Mouse (Mus musculus) kidney, postnatal 0 days (tissue): ENCODE measurements at regions not wholly inside any gene's neighbourhood (a gene's known extent, or its start where the extent isn't known, plus 50 kb on each side); places are given as distances from the start of the nearest gene placed in this dataset.
A peak's percentile ranks its signal among the peaks of the same experiment; 100 is the strongest.

ENCODE experiments used
- ATAC-seq: fragments of 200-750 bp; cut with Nextera tagmentation; replicated peaks from 2 replicates; pipeline ENCODE4 v1.8.0; 2017; ENCODE audit warnings: low read depth, moderate number of reproducible peaks, moderate TSS enrichment, moderate library complexity; ENCODE audit not compliant: low FRiP score
- DNase-seq: peaks from one replicate; pipeline ENCODE4 v3.0.0-alpha.2; 2016; ENCODE audit warnings: low spot score
- H3K27ac ChIP-seq: fragments of 300-500 bp; sonication (generic); 2 replicates; pipeline ENCODE4 v1.5.1; 2014; ENCODE audit warnings: mild to moderate bottlenecking
- H3K27me3 ChIP-seq: fragments of 300-500 bp; sonication (generic); 2 replicates; pipeline ENCODE4 v1.6.1; 2014; ENCODE audit warnings: low read length, mixed read lengths; ENCODE audit not compliant: insufficient read depth
- H3K36me3 ChIP-seq: fragments of 300-500 bp; sonication (generic); 2 replicates; pipeline ENCODE4 v1.6.1; 2014; ENCODE audit warnings: low read length, mixed read lengths; ENCODE audit not compliant: insufficient read depth
- H3K4me1 ChIP-seq: fragments of 300-500 bp; sonication (generic); replicated peaks from 2 replicates; pipeline ENCODE4 v1.6.1; 2014; ENCODE audit warnings: antibody characterized with exemption, low read length, mixed read lengths; ENCODE audit not compliant: insufficient read depth
- H3K4me2 ChIP-seq: fragments of 300-500 bp; sonication (generic); 2 replicates; pipeline ENCODE4 v1.6.1; 2014; ENCODE audit warnings: mild to moderate bottlenecking, low read length, moderate library complexity, mixed read lengths
- H3K4me3 ChIP-seq: fragments of 300-500 bp; sonication (generic); replicated peaks from 2 replicates; pipeline ENCODE4 v1.5.1; 2014; ENCODE audit warnings: low read depth, low read length
- H3K9ac ChIP-seq: fragments of 300-500 bp; sonication (generic); 2 replicates; pipeline ENCODE4 v1.6.1; 2014; ENCODE audit warnings: low read depth, low read length
- H3K9me3 ChIP-seq: fragments of 300-500 bp; sonication (generic); replicated peaks from 2 replicates; pipeline ENCODE4 v1.6.1; 2016; ENCODE audit warnings: low read length, inconsistent platforms, mixed read lengths
- CTCF ChIP-seq: IDR thresholded peaks from 2 replicates; pipeline ENCODE4 v1.5.1; 2016; ENCODE audit warnings: antibody characterized with exemption, low read depth, mild to moderate bottlenecking, moderate library complexity
- WGBS: fragments of 180-500 bp; shearing (Covaris S2); extraction: QIAGEN DNeasy Blood & Tissue Kit; methylation state at CpG from one replicate; pipeline ENCODE4 v1.1.7; 2014; 5-methylcytosine and 5-hydroxymethylcytosine counted together

DNA sequence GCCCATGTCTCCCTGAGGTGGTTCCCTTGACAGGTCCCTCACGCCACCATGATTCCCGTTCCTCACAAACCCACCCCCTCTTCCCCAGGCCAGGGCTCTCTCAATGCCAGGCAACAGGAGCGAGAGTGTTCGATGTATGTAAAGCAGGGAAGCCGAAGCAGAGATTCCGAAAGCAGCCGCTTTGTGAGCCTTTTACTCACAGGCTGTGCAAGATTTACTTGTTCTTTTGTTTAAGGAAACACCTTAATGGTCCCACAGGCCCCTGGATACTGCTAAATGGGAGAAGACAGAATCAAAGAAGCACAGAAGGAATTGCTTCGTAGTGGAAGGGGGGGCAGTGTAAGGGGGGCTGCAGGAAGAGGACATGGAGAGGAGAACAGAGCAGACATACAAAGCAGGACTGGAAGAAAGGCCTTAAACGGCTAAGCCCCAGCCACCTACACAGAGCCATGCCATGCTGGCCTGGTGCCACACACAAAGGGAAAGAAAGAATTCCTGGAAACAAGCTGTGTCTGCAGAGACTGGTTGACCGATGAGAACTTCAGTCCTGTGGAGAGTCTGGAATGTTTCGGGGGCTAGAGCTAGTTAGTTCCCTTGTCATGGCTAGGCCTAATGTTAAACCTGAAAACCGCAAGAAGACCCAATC, 270.1 kb upstream of the Sdk2 start:
- H3K4me2 ChIP-seq, result no peak overlapping the region
- no peaks in the 10 kb centered on the region for H3K9me3 ChIP-seq
- 76% methylated on average over 12 of the region's 12 CpGs for WGBS
- H3K9ac ChIP-seq, result no peak overlapping the region
- no peak overlapping the region for H3K27ac ChIP-seq
- no peak for TF ChIP-seq CTCF
- ATAC-seq (no peak), DNase-seq (no peak)
- no peaks in the 10 kb centered on the region for H3K27me3 ChIP-seq
- no peaks in the 10 kb centered on the region; the same call in 1 of the 2 replicates for H3K4me1 ChIP-seq
- no peak overlapping the region for H3K4me3 ChIP-seq
- no peaks in the 10 kb centered on the region for H3K36me3 ChIP-seq

DNA sequence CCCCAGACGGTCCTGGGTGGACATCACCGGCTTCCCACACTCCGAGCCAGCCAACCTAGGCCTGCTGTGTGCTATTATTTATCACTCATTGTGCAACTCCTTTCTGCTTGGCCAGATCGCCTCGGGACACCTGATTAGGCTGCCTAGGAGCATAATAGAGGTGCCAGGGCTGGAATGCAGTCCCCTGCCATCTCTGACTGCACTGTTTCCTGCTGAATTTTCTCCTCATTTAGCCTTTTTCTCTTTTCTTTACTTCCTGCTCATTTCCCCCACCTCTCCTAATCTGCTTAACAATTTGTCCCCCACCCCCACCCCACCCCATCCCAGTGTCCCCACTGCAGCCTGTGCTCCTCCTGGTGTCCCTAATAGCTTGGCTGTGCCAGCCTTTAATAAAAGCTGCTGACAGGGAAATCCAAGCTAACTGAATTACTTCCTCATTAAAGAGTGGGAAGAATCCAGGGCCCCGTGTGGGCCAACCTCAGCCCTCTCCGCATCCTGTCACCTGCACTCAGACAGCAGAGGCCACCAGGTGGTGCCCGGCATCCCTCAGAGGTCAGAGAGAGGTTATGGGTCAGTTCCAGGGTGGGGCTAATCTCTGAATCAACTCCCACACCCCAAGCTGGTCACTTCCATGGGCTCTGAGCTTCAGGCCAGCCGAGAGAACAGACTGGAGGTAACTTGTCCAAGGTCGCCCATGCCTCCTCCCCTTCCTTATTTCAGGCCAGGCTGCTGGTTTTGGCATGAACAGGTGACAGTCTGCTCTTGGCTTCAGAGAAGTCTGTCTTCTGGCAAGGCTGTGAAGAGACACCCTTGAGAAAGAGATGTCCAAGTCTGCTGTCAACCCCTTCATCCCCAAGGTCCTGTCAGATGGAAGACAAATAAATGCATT, 269.3 kb upstream of the Sdk2 start:
- Histone ChIP-seq H3K27me3 (no peaks in the 10 kb centered on the region), H3K4me3 (no peak overlapping the region), H3K4me2 (no peak overlapping the region), H3K36me3 (no peaks in the 10 kb centered on the region), H3K27ac (no peak overlapping the region), H3K4me1 (peaks cover 3% of the 10 kb centered on the region), H3K9me3 (no peaks in the 10 kb centered on the region), H3K9ac (no peak overlapping the region)
- ATAC-seq (no peak), DNase-seq (no peak)
- WGBS, result 35% methylated on average over 10 of the region's 10 CpGs
- no peak for TF ChIP-seq CTCF

DNA sequence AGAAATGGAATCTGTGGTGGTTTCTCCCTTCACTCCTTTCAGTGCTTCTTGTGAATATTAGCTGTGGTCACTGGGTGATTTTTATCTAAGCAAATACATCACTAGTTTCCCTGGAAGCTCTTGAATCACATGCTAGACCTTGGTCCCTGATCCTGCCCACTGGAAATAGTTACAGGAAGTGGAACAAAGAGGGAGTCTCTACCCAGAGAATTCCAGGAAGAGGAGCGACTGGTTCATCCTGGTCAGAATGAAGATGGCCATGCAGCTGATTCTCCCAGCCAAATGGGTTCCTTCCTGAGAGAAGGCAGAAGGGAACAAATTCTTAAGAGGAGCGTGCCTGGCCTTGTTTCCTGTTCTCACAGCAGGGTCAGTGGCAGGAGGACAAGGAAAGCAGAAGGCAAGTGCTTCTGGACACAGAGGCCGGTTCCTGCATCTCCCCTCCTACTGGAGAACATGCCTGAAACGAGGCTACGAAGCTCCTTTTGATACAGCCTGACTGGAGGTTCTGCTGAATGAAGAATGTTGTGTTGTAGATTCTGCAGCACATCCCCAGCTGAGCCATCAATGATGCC, 264.8 kb upstream of the Sdk2 start:
- no peaks in the 10 kb centered on the region for H3K36me3 ChIP-seq
- peak overlapping the region; percentile 28 for H3K27ac ChIP-seq
- DNase-seq, result peak; percentile 39
- peaks cover 4% of the 10 kb centered on the region; the same call in 1 of the 2 replicates for H3K4me1 ChIP-seq
- no peaks in the 10 kb centered on the region for H3K9me3 ChIP-seq
- no peak overlapping the region for H3K9ac ChIP-seq
- ATAC-seq, result no peak
- TF ChIP-seq CTCF, result no peak
- no peak overlapping the region for H3K4me3 ChIP-seq
- H3K27me3 ChIP-seq, result no peaks in the 10 kb centered on the region
- 59% methylated on average over 5 of the region's 5 CpGs for WGBS
- no peak overlapping the region for H3K4me2 ChIP-seq

DNA sequence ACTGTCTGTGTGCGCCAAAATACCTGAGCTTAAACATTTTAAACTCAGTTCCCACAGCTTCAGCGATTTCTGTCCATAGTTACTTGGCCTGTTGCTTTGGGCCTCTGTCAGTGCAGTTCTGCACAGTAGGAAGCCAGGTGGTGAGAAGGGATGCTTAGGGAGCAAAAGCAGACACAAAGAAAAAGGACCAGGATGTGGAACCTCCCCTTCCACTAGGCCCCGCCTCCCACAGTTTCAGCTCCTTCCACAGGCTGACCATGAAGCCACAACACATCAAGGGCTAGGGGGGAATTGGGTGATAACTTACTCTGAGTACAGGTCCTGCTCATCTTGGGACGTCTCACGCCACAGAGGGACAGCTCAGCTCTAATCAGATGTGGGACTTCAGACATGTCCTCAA, 263.5 kb upstream of the Sdk2 start:
- no peak for TF ChIP-seq CTCF
- Histone ChIP-seq H3K9ac (no peak overlapping the region), H3K36me3 (no peaks in the 10 kb centered on the region), H3K4me1 (peaks cover 4% of the 10 kb centered on the region; the same call in 1 of the 2 replicates), H3K4me2 (no peak overlapping the region), H3K4me3 (no peak overlapping the region), H3K27me3 (no peaks in the 10 kb centered on the region), H3K27ac (no peak overlapping the region), H3K9me3 (no peaks in the 10 kb centered on the region)
- 94% methylated on average over 5 of the region's 5 CpGs for WGBS
- ATAC-seq, result no peak
- no peak for DNase-seq

DNA sequence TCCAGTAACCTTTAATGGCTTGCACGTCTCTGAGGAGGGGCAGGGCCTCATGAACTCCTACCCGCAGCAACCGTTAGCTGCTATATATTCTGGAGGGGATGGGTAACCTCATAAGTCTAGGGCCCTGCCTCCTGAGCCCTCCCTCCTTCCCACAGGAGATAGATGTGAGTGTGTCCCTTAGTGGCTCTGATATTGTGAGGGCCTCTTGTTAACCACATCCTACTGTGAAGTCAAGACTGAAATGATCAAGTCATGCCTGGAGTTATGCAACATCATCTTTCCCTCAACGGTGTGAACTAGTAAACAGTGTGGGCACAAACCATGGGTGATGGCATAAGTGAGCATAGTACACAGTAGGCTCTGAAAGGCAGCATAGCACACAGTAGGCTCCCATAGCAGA, 255.8 kb upstream of the Sdk2 start:
- ATAC-seq, result no peak
- Histone ChIP-seq H3K4me2 (no peak overlapping the region), H3K9ac (no peak overlapping the region), H3K4me3 (no peak overlapping the region), H3K27me3 (no peaks in the 10 kb centered on the region), H3K9me3 (no peaks in the 10 kb centered on the region), H3K36me3 (no peaks in the 10 kb centered on the region), H3K4me1 (no peaks in the 10 kb centered on the region), H3K27ac (no peak overlapping the region)
- no peak for DNase-seq
- 74% methylated on average over 4 of the region's 4 CpGs for WGBS
- no peak for TF ChIP-seq CTCF

GRCm38 (mm10) chr11:114321974-114322373, 255.1 kb upstream of the Sdk2 start:
- H3K9me3 ChIP-seq, result no peaks in the 10 kb centered on the region
- no peak overlapping the region for H3K9ac ChIP-seq
- 69% methylated on average over 12 of the region's 12 CpGs for WGBS
- H3K27ac ChIP-seq, result no peak overlapping the region
- no peak overlapping the region for H3K4me3 ChIP-seq
- ATAC-seq (no peak), DNase-seq (no peak)
- no peak overlapping the region for H3K4me2 ChIP-seq
- no peak for TF ChIP-seq CTCF
- H3K27me3 ChIP-seq, result no peaks in the 10 kb centered on the region
- H3K36me3 ChIP-seq, result no peaks in the 10 kb centered on the region
- no peaks in the 10 kb centered on the region for H3K4me1 ChIP-seq
